Mouse (Mus musculus): ENCODE data around the gene Tmem80. TPM values are rescaled to one million over a fixed set of nuclear protein-coding genes. Genes with fewer than 3 reads are reported as not detected.

The Tmem80 gene
- polyA plus RNA-seq, 1 experiment, result 66.7 TPM

- whole genome bisulfite sequencing, result 19% methylated on average over 23 of the region's 23 CpGs
- no peak for TF ChIP-seq POLR2A (IDR thresholded peaks at IDR 0.05; ENCODE audit: borderline replicate concordance, insufficient read depth, low read length)
- TF ChIP-seq CTCF (IDR thresholded peaks at IDR 0.05; ENCODE audit: borderline replicate concordance, insufficient read depth, low read depth, low read length), result no peak
- Histone ChIP-seq H3K4me1 (ENCODE audit: control insufficient read depth, insufficient read depth, low read length) (peaks cover 19% of the 10 kb centered on the region), H3K27me3 (ENCODE audit: control insufficient read depth, insufficient read depth, low read length) (no peaks in the 10 kb centered on the region), H3K27ac (ENCODE audit: insufficient read depth, low read length) (no peak within 1 kb of the TSS), H3K4me3 (replicated peaks; ENCODE audit: insufficient read depth, low read depth, low read length) (no peak within 1 kb of the TSS)
- no peak for DNase-seq
Observed at GRCm38 (mm10) chr7:141338576-141339131, 11.1 kb downstream of the Tmem80 start, which contains the start of gene Eps8l2. Gene Eps8l2, plus strand, starts transcription at chr7:141338880.

DNA sequence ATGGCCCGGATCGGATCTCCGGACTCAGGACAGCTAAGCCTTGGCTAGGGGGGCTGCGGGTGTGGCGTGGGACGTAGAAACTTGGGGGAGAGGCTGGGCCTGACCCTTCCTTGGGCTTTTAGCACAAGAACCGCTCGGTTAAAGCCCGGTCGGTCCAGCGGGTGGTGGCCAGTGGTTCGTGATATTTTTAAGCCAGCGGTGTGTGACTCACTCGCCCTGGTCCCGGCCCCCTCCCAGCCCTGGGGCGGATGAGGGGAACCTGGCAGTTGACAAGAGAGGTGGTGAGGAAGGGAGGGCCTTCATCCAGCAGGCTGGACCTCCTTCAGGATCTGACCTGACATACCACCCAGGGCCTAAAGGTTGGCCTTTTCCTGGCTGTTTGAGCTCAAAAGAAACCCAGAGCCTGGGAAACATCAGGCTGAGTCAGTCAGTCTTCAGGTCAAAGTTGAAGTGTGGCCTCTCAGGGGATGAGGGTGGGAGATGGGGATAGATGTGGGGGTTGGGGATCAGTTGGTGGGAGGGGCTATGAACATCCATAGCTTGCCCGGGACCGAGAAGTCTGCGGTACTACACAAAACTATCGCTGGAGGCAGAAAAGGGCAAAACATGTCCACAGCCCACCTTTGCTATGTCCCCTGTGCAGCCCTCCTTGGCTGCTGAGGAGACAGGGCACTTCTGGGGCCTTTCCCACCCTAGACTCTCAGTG lies 11.8 kb downstream of the Tmem80 start:
- H3K27me3 ChIP-seq (ENCODE audit: control insufficient read depth, insufficient read depth, low read length), result no peaks in the 10 kb centered on the region
- no peak overlapping the region for H3K4me3 ChIP-seq (replicated peaks; ENCODE audit: insufficient read depth, low read depth, low read length)
- WGBS, result 62% methylated on average over 20 of the region's 20 CpGs
- DNase-seq, result no peak
- H3K27ac ChIP-seq (ENCODE audit: insufficient read depth, low read length), result no peak overlapping the region
- peaks cover 19% of the 10 kb centered on the region for H3K4me1 ChIP-seq (ENCODE audit: control insufficient read depth, insufficient read depth, low read length)
- no peak for TF ChIP-seq POLR2A (IDR thresholded peaks at IDR 0.05; ENCODE audit: borderline replicate concordance, insufficient read depth, low read length)
- no peak for TF ChIP-seq CTCF (IDR thresholded peaks at IDR 0.05; ENCODE audit: borderline replicate concordance, insufficient read depth, low read depth, low read length)

DNA sequence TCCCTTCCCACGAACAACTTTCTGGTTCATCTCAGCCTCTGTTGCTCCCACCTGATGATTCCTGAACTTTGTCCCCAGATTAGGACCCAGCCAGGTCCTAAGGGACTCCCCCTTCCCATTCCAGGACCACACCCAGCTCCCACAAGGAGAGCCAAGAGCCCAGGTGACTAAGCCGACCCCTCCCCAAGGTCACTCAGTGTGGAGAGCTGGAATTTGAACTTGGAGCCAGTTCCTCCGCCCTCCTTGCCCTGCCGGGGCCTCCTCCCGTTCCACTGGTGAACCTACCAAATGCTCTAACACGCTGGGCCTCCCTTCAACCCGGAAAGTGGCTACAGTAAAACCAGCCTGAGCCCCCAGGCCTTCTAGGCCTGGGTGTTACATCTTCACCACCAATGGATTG lies 12.5 kb downstream of the Tmem80 start:
- Histone ChIP-seq H3K4me3 (replicated peaks; ENCODE audit: insufficient read depth, low read depth, low read length) (no peak overlapping the region), H3K27me3 (ENCODE audit: control insufficient read depth, insufficient read depth, low read length) (no peaks in the 10 kb centered on the region), H3K4me1 (ENCODE audit: control insufficient read depth, insufficient read depth, low read length) (peaks cover 12% of the 10 kb centered on the region), H3K27ac (ENCODE audit: insufficient read depth, low read length) (no peak overlapping the region)
- DNase-seq, result no peak
- TF ChIP-seq POLR2A (IDR thresholded peaks at IDR 0.05; ENCODE audit: borderline replicate concordance, insufficient read depth, low read length), result no peak
- TF ChIP-seq CTCF (IDR thresholded peaks at IDR 0.05; ENCODE audit: borderline replicate concordance, insufficient read depth, low read depth, low read length), result no peak
- WGBS, result 88% methylated on average over 7 of the region's 7 CpGs

GRCm38 (mm10) chr7:141340476-141340875 lies 12.9 kb downstream of the Tmem80 start:
- Histone ChIP-seq H3K4me1 (ENCODE audit: control insufficient read depth, insufficient read depth, low read length) (peaks cover 9% of the 10 kb centered on the region), H3K27ac (ENCODE audit: insufficient read depth, low read length) (no peak overlapping the region), H3K27me3 (ENCODE audit: control insufficient read depth, insufficient read depth, low read length) (no peaks in the 10 kb centered on the region), H3K4me3 (replicated peaks; ENCODE audit: insufficient read depth, low read depth, low read length) (no peak overlapping the region)
- 91% methylated on average over 6 of the region's 6 CpGs for WGBS
- TF ChIP-seq POLR2A (IDR thresholded peaks at IDR 0.05; ENCODE audit: borderline replicate concordance, insufficient read depth, low read length) (no peak), CTCF (IDR thresholded peaks at IDR 0.05; ENCODE audit: borderline replicate concordance, insufficient read depth, low read depth, low read length) (no peak)
- DNase-seq, result no peak

GRCm38 (mm10) chr7:141341689-141342226 lies 14.2 kb downstream of the Tmem80 start:
- WGBS, result 78% methylated on average over 10 of the region's 10 CpGs
- no peak for DNase-seq
- no peak for TF ChIP-seq POLR2A (IDR thresholded peaks at IDR 0.05; ENCODE audit: borderline replicate concordance, insufficient read depth, low read length)
- TF ChIP-seq CTCF (IDR thresholded peaks at IDR 0.05; ENCODE audit: borderline replicate concordance, insufficient read depth, low read depth, low read length), result no peak

GRCm38 (mm10) chr7:141343230-141343629 lies 15.7 kb downstream of the Tmem80 start:
- Histone ChIP-seq H3K27me3 (ENCODE audit: control insufficient read depth, insufficient read depth, low read length) (no peaks in the 10 kb centered on the region), H3K27ac (ENCODE audit: insufficient read depth, low read length) (no peak overlapping the region), H3K4me3 (replicated peaks; ENCODE audit: insufficient read depth, low read depth, low read length) (no peak overlapping the region), H3K4me1 (ENCODE audit: control insufficient read depth, insufficient read depth, low read length) (no peaks in the 10 kb centered on the region)
- TF ChIP-seq CTCF (IDR thresholded peaks at IDR 0.05; ENCODE audit: borderline replicate concordance, insufficient read depth, low read depth, low read length), result no peak
- no peak for TF ChIP-seq POLR2A (IDR thresholded peaks at IDR 0.05; ENCODE audit: borderline replicate concordance, insufficient read depth, low read length)
- WGBS, result 13% methylated on average over 2 of the region's 2 CpGs
- no peak for DNase-seq

More at GRCm38 (mm10) chr7:141341689-141342226, 14.2 kb downstream of the Tmem80 start:
- Histone ChIP-seq H3K4me3 (replicated peaks; ENCODE audit: insufficient read depth, low read depth, low read length) (no peak overlapping the region), H3K27me3 (ENCODE audit: control insufficient read depth, insufficient read depth, low read length) (no peaks in the 10 kb centered on the region), H3K27ac (ENCODE audit: insufficient read depth, low read length) (no peak overlapping the region), H3K4me1 (ENCODE audit: control insufficient read depth, insufficient read depth, low read length) (no peaks in the 10 kb centered on the region)

DNA sequence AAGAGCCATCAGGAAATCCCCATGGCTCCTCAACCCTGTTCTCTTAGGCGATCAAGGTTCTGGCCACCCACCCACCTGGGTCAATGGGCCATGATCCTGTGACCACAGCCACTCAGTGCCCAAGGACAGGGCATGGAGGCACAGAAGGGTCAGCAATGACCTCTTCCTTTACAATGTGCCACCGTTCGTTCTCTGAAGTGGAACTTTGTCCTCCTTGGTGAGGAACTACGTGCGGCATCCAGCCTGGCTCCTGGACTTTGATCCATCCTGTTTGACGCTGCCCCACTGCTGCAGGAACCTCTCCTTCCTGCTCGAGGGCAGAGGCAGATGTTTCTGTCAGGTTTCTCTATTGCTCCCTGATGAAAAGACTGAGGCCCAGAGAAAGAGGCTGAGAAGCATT lies 16.2 kb downstream of the Tmem80 start:
- Histone ChIP-seq H3K27me3 (ENCODE audit: control insufficient read depth, insufficient read depth, low read length) (no peaks in the 10 kb centered on the region), H3K4me3 (replicated peaks; ENCODE audit: insufficient read depth, low read depth, low read length) (no peak overlapping the region), H3K27ac (ENCODE audit: insufficient read depth, low read length) (no peak overlapping the region), H3K4me1 (ENCODE audit: control insufficient read depth, insufficient read depth, low read length) (no peaks in the 10 kb centered on the region)
- WGBS, result 80% methylated on average over 7 of the region's 7 CpGs
- TF ChIP-seq CTCF (IDR thresholded peaks at IDR 0.05; ENCODE audit: borderline replicate concordance, insufficient read depth, low read depth, low read length) (no peak), POLR2A (IDR thresholded peaks at IDR 0.05; ENCODE audit: borderline replicate concordance, insufficient read depth, low read length) (no peak)
- DNase-seq, result no peak

GRCm38 (mm10) chr7:141344787-141345186 lies 17.2 kb downstream of the Tmem80 start:
- 93% methylated on average over 5 of the region's 5 CpGs for WGBS
- H3K4me1 ChIP-seq (ENCODE audit: control insufficient read depth, insufficient read depth, low read length), result no peaks in the 10 kb centered on the region
- no peak overlapping the region for H3K27ac ChIP-seq (ENCODE audit: insufficient read depth, low read length)
- H3K4me3 ChIP-seq (replicated peaks; ENCODE audit: insufficient read depth, low read depth, low read length), result no peak overlapping the region
- DNase-seq, result no peak
- H3K27me3 ChIP-seq (ENCODE audit: control insufficient read depth, insufficient read depth, low read length), result no peaks in the 10 kb centered on the region
- TF ChIP-seq POLR2A (IDR thresholded peaks at IDR 0.05; ENCODE audit: borderline replicate concordance, insufficient read depth, low read length) (no peak), CTCF (IDR thresholded peaks at IDR 0.05; ENCODE audit: borderline replicate concordance, insufficient read depth, low read depth, low read length) (no peak)

All from cerebellum, adult 2 months (tissue).